Mouse (Mus musculus) liver, postnatal 0 days (tissue): Measurements from ENCODE around the gene Cfap20. TPM values are rescaled to one million over a fixed set of nuclear protein-coding genes. Genes with fewer than 3 reads are reported as not detected.

ENCODE experiments used
- ATAC-seq: fragments of 200-750 bp; cut with Nextera tagmentation; 2 replicates; pipeline ENCODE4 v1.8.0; 2017; ENCODE audit warnings: mild to moderate bottlenecking, moderate library complexity
- DNase-seq: peaks from one replicate; pipeline ENCODE4 v3.0.0-alpha.2; 2016
- H3K27ac ChIP-seq: fragments of 300-500 bp; sonication (generic); 2 replicates; pipeline ENCODE4 v1.5.1; 2014; ENCODE audit warnings: antibody characterized with exemption, moderate library complexity, mild to moderate bottlenecking, low read depth
- H3K27me3 ChIP-seq: fragments of 300-500 bp; sonication (generic); 2 replicates; pipeline ENCODE4 v1.6.1; 2014; ENCODE audit warnings: low read length, control low read depth, mixed read lengths; ENCODE audit not compliant: insufficient read depth
- H3K36me3 ChIP-seq: fragments of 300-500 bp; sonication (generic); replicated peaks from 2 replicates; pipeline ENCODE4 v1.6.1; 2014; ENCODE audit warnings: mild to moderate bottlenecking, control low read depth, low read length, moderate library complexity, mixed read lengths; ENCODE audit not compliant: insufficient read depth
- H3K4me1 ChIP-seq: fragments of 300-500 bp; sonication (generic); 2 replicates; pipeline ENCODE4 v1.6.1; 2014; ENCODE audit warnings: antibody characterized with exemption, mild to moderate bottlenecking, control low read depth; ENCODE audit not compliant: insufficient read depth
- H3K4me2 ChIP-seq: fragments of 300-500 bp; sonication (generic); 2 replicates; pipeline ENCODE4 v1.6.1; 2014; ENCODE audit warnings: low read depth, mild to moderate bottlenecking, low read length, moderate library complexity, mixed read lengths
- H3K4me3 ChIP-seq: fragments of 300-500 bp; sonication (generic); 2 replicates; pipeline ENCODE4 v1.5.1; 2014; ENCODE audit warnings: low read depth, low read length
- H3K9ac ChIP-seq: fragments of 300-500 bp; sonication (generic); replicated peaks from 2 replicates; pipeline ENCODE4 v1.6.1; 2014; ENCODE audit warnings: mild to moderate bottlenecking, moderate library complexity
- H3K9me3 ChIP-seq: fragments of 300-500 bp; sonication (generic); 2 replicates; pipeline ENCODE4 v1.6.1; 2016; ENCODE audit warnings: mild to moderate bottlenecking, control low read depth, low read length, mixed read lengths
- CTCF ChIP-seq: sonication (generic); IDR thresholded peaks from 2 replicates; pipeline ENCODE4 v1.5.1; 2016; ENCODE audit warnings: antibody characterized with exemption, low read depth
- EP300 ChIP-seq: IDR thresholded peaks from 2 replicates; pipeline ENCODE4 v1.6.1; 2016; ENCODE audit warnings: antibody characterized with exemption, low read depth, mild to moderate bottlenecking
- WGBS: fragments of 180-500 bp; shearing (Covaris S2); extraction: QIAGEN DNeasy Blood & Tissue Kit; methylation state at CpG from one replicate; pipeline ENCODE4 v1.1.7; 2014; ENCODE audit not compliant: insufficient replicate concordance; 5-methylcytosine and 5-hydroxymethylcytosine counted together
- polyA plus RNA-seq: library from polyadenylated mRNA; unstranded; fragments of >200 nt; fragmentation: Nextera tagmentation; extraction: Ambion mirVana; gene quantifications from 2 replicates; pipeline ENCODE4 v1.2.1, GENCODE M21; 2015

The Cfap20 gene
- polyA plus RNA-seq, 1 experiment from 2014 or later: 33.1 TPM

GRCm38 (mm10) chr8:95427594-95428535 is 6.8 kb downstream of the Cfap20 start:
- Histone ChIP-seq H3K4me3 (0 out of 2 replicates have a peak overlapping the region, but pooled peaks have one; percentile 2), H3K9ac (no peak overlapping the region; the same call in 1 of the 2 replicates), H3K9me3 (no peaks in the 10 kb centered on the region), H3K27me3 (no peaks in the 10 kb centered on the region), H3K4me2 (peak overlapping the region; percentile 45), H3K36me3 (no peaks in the 10 kb centered on the region), H3K27ac (peak overlapping the region; percentile 69), H3K4me1 (peaks cover 40% of the 10 kb centered on the region)
- 23% methylated on average over 12 of the region's 12 CpGs for WGBS
- DNase-seq (peak; percentile 78), ATAC-seq (peak; percentile 22; the same call in 1 of the 2 replicates)
- TF ChIP-seq EP300: no peak
- TF ChIP-seq CTCF: peak; percentile 91

- ATAC-seq: no peak
- Histone ChIP-seq H3K9me3 (no peaks in the 10 kb centered on the region), H3K27ac (peak overlapping the region; percentile 69), H3K4me3 (no peak overlapping the region), H3K4me1 (peaks cover 29% of the 10 kb centered on the region), H3K4me2 (no peak overlapping the region), H3K27me3 (no peaks in the 10 kb centered on the region), H3K36me3 (peaks cover 5% of the 10 kb centered on the region; the same call in 1 of the 2 replicates), H3K9ac (no peak overlapping the region)
- DNase-seq: no peak
- TF ChIP-seq EP300 (no peak), CTCF (no peak)
- 74% methylated on average over 2 of the region's 2 CpGs for WGBS
These were observed 7.8 kb downstream of the Cfap20 start for GRCm38 (mm10) chr8:95426781-95427281.

GRCm38 (mm10) chr8:95424682-95425081 is 10.0 kb downstream of the Cfap20 start:
- ATAC-seq: peak; percentile 95
- Histone ChIP-seq H3K27ac (peak overlapping the region; percentile 69), H3K27me3 (no peaks in the 10 kb centered on the region), H3K4me3 (no peak overlapping the region), H3K9ac (no peak overlapping the region), H3K4me2 (peak overlapping the region; percentile 1; the same call in 1 of the 2 replicates), H3K4me1 (peaks cover 28% of the 10 kb centered on the region), H3K36me3 (peaks cover 9% of the 10 kb centered on the region; the same call in 1 of the 2 replicates), H3K9me3 (no peaks in the 10 kb centered on the region)
- TF ChIP-seq EP300 (peak; percentile 58; the same call in 1 of the 2 replicates), CTCF (no peak)
- 57% methylated on average over 7 of the region's 7 CpGs for WGBS
- DNase-seq: peak; percentile 41

GRCm38 (mm10) chr8:95422193-95422810 is 12.4 kb downstream of the Cfap20 start:
- TF ChIP-seq EP300 (no peak), CTCF (no peak)
- ATAC-seq: no peak
- Histone ChIP-seq H3K9me3 (no peaks in the 10 kb centered on the region), H3K27me3 (no peaks in the 10 kb centered on the region), H3K4me3 (no peak overlapping the region), H3K27ac (0 out of 2 replicates have a peak overlapping the region, but pooled peaks have one; percentile 8), H3K36me3 (peaks cover 12% of the 10 kb centered on the region; the same call in 1 of the 2 replicates), H3K9ac (no peak overlapping the region), H3K4me1 (peaks cover 8% of the 10 kb centered on the region), H3K4me2 (no peak overlapping the region)
- WGBS: 85% methylated on average over 14 of the region's 14 CpGs
- DNase-seq: no peak

GRCm38 (mm10) chr8:95411309-95411972 is 23.2 kb downstream of the Cfap20 start:
- TF ChIP-seq EP300 (no peak), CTCF (no peak)
- DNase-seq (no peak), ATAC-seq (no peak; the same call in 1 of the 2 replicates)
- Histone ChIP-seq H3K9ac (no peak overlapping the region), H3K27me3 (no peaks in the 10 kb centered on the region), H3K4me1 (peaks cover 2% of the 10 kb centered on the region; the same call in 1 of the 2 replicates), H3K4me2 (no peak overlapping the region), H3K27ac (no peak overlapping the region), H3K9me3 (no peaks in the 10 kb centered on the region), H3K36me3 (no peaks in the 10 kb centered on the region), H3K4me3 (no peak overlapping the region)
- 37% methylated on average over 10 of the region's 10 CpGs for WGBS
